Mouse (Mus musculus) bone marrow macrophage, adult 2 months (primary cell): ENCODE measurements around the gene Fxyd5.

Experiments used
- CTCF ChIP-seq: IDR thresholded peaks from 2 replicates; pipeline ENCODE4 v1.5.1; 2012; ENCODE audit warnings: low read depth, mild to moderate bottlenecking, low read length, moderate library complexity
- POLR2A ChIP-seq: IDR thresholded peaks from 2 replicates; pipeline ENCODE4 v1.6.1; 2012; ENCODE audit warnings: mild to moderate bottlenecking, low read depth, low read length, borderline replicate concordance

GRCm38 (mm10) chr7:31074713-31075069, 32.4 kb upstream of the Fxyd5 start:
- TF ChIP-seq CTCF (no peak), POLR2A (no peak)
